Mouse (Mus musculus): ENCODE data around the gene Vwa8.

- TF ChIP-seq TAL1 (IDR thresholded peaks at IDR 0.05; ENCODE audit: low read length) = no peak
- TF ChIP-seq GATA1 (IDR thresholded peaks at IDR 0.05; ENCODE audit: low read length) = no peak
These were observed 393.0 kb downstream of the Vwa8 start for GRCm38 (mm10) chr14:79241656-79242385.
